Mouse (Mus musculus): Measurements from ENCODE around the gene Klhl3.

DNA sequence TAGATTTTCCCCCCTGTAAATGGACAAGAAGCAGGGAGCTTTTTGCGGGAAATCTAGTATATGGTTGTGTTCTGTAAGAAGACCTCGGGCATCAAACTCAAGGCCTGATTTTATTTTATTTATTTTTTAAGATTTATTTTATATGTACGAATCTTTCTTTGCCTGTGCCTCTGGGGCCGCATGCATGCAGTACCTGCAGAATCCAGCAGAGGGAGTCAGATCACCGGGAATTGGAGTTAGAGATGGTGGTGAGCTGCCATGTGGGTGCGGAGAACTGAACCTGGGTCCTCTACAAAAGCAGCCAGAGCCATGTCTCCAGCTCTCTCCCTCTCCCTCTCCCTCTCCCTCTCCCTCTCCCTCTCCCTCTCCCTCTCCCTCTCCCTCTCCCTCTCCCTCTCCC lies 135.7 kb downstream of the Klhl3 start:
- TF ChIP-seq GATA1 (IDR thresholded peaks at IDR 0.05; ENCODE audit: low read length): no peak
- TF ChIP-seq TAL1 (IDR thresholded peaks at IDR 0.05; ENCODE audit: low read length): no peak

Data from erythroblast, embryonic 14.5 days (primary cell).